Mouse (Mus musculus) CH12.LX (cell line): ENCODE data around the gene Anks1. TPM values are rescaled to one million over a fixed set of nuclear protein-coding genes. Genes with fewer than 3 reads are reported as not detected.

Source experiments
- DNase-seq: peaks from one replicate; pipeline ENCODE4 v3.0.0-alpha.2; 2013; ENCODE audit errors: extremely low read depth
- H3K27ac ChIP-seq: 2 replicates; pipeline ENCODE4 v1.5.1; 2012; ENCODE audit warnings: low read depth, mild to moderate bottlenecking, control low read depth, moderate library complexity; ENCODE audit not compliant: insufficient read depth
- H3K27me3 ChIP-seq: replicated peaks from 2 replicates; pipeline ENCODE3; 2012; ENCODE audit warnings: inconsistent platforms
- H3K36me3 ChIP-seq, 2 experiments: replicated peaks in 1 of 2; 2 replicates each; pipeline versions ENCODE3 to v1.6.1; 2012; ENCODE audit warnings: inconsistent platforms in 1 of 2, low read length in 1 of 2, mild to moderate bottlenecking in 1 of 2, mixed read lengths in 1 of 2, moderate library complexity in 1 of 2; ENCODE audit not compliant: control insufficient read depth in 1 of 2, insufficient read depth in 1 of 2
- H3K4me1 ChIP-seq, 2 experiments: 2 replicates each; pipeline ENCODE4 v1.6.1; 2012; ENCODE audit warnings: inconsistent platforms in 1 of 2, moderate library complexity in 1 of 2; ENCODE audit not compliant: insufficient read depth in 2 of 2, control insufficient read depth in 1 of 2
- H3K4me2 ChIP-seq: 2 replicates; pipeline ENCODE4 v1.6.1; 2012; ENCODE audit warnings: low read depth, mild to moderate bottlenecking, control low read depth; ENCODE audit not compliant: poor library complexity, insufficient read depth, severe bottlenecking
- H3K4me3 ChIP-seq, 3 experiments: fragments of 150-350 bp in 1 of 3; sonication (generic) in 1 of 3; replicated peaks in 1 of 3; 2 replicates each; pipeline versions ENCODE3 to v1.5.1; 2011 to 2012; ENCODE audit warnings: low read depth in 2 of 3, low read length in 2 of 3, mild to moderate bottlenecking in 2 of 3, moderate library complexity in 2 of 3, control low read depth in 1 of 3, improper control_type of control experiment in 1 of 3, inconsistent platforms in 1 of 3, mixed read lengths in 1 of 3; ENCODE audit not compliant: poor library complexity in 1 of 3
- H3K79me2 ChIP-seq: replicated peaks from 2 replicates; pipeline ENCODE4 v1.6.1; 2012; ENCODE audit warnings: mild to moderate bottlenecking, moderate library complexity; ENCODE audit not compliant: control insufficient read depth, poor library complexity, insufficient read depth, severe bottlenecking; ENCODE audit errors: extremely low read depth
- H3K9ac ChIP-seq: 2 replicates; pipeline ENCODE4 v1.6.1; 2012; ENCODE audit warnings: low read depth, mild to moderate bottlenecking, control low read depth, moderate library complexity; ENCODE audit not compliant: insufficient read depth
- H3K9me3 ChIP-seq: replicated peaks from 2 replicates; pipeline ENCODE3; 2012; ENCODE audit warnings: low read length, inconsistent platforms, mixed read lengths
- CHD1 ChIP-seq: IDR thresholded peaks from 2 replicates; pipeline ENCODE4 v1.6.1; 2012; ENCODE audit warnings: low read depth, low read length, improper control_type of control experiment, inconsistent platforms
- CTCF ChIP-seq, 2 experiments: IDR thresholded peaks in 1 of 2; conservative IDR thresholded peaks in 1 of 2; 2 replicates each; pipeline ENCODE4 v1.5.1; 2011 to 2012; ENCODE audit warnings: low read depth in 2 of 2, low read length in 2 of 2, improper control_type of control experiment in 1 of 2, inconsistent platforms in 1 of 2, mild to moderate bottlenecking in 1 of 2, moderate library complexity in 1 of 2
- EP300 ChIP-seq: IDR thresholded peaks from 2 replicates; pipeline ENCODE4 v1.6.1; 2011; ENCODE audit warnings: low read length, improper control_type of control experiment
- ETS1 ChIP-seq: conservative IDR thresholded peaks from 2 replicates; pipeline ENCODE4 v1.6.1; 2012; ENCODE audit warnings: low read depth, mild to moderate bottlenecking, inconsistent platforms, low read length, improper control_type of control experiment, moderate library complexity
- GABPA ChIP-seq: IDR thresholded peaks from 2 replicates; pipeline ENCODE4 v1.6.1; 2012; ENCODE audit warnings: low read depth, low read length, improper control_type of control experiment, inconsistent platforms; ENCODE audit not compliant: insufficient replicate concordance
- HCFC1 ChIP-seq: IDR thresholded peaks from 2 replicates; pipeline ENCODE4 v1.6.1; 2012; ENCODE audit warnings: low read depth, mild to moderate bottlenecking, inconsistent platforms, low read length, improper control_type of control experiment
- IRF4 ChIP-seq: IDR thresholded peaks from 2 replicates; pipeline ENCODE4 v1.6.1; 2014; ENCODE audit warnings: low read depth, mild to moderate bottlenecking, inconsistent platforms, low read length, improper control_type of control experiment
- JUND ChIP-seq: conservative IDR thresholded peaks from 2 replicates; pipeline ENCODE4 v1.6.1; 2011; ENCODE audit warnings: low read depth, low read length, improper control_type of control experiment
- MAX ChIP-seq: IDR thresholded peaks from 2 replicates; pipeline ENCODE4 v1.6.1; 2011; ENCODE audit warnings: low read length, improper control_type of control experiment
- MXI1 ChIP-seq: IDR thresholded peaks from 2 replicates; pipeline ENCODE4 v1.6.1; 2011; ENCODE audit warnings: mild to moderate bottlenecking, low read depth, low read length, improper control_type of control experiment
- NELFE ChIP-seq: IDR thresholded peaks from 2 replicates; pipeline ENCODE4 v1.6.1; 2011; ENCODE audit warnings: low read depth, low read length, improper control_type of control experiment
- NRF1 ChIP-seq: IDR thresholded peaks from 2 replicates; pipeline ENCODE4 v1.6.1; 2014; ENCODE audit warnings: low read depth, mild to moderate bottlenecking, inconsistent platforms, low read length, improper control_type of control experiment, moderate library complexity
- PAX5 ChIP-seq: IDR thresholded peaks from 2 replicates; pipeline ENCODE4 v1.6.1; 2012; ENCODE audit warnings: low read length, inconsistent platforms, mixed read lengths
- POLR2AphosphoS2 ChIP-seq: IDR thresholded peaks from 2 replicates; pipeline ENCODE4 v1.6.1; 2011; ENCODE audit warnings: low read depth, low read length, improper control_type of control experiment
- RAD21 ChIP-seq: IDR thresholded peaks from 2 replicates; pipeline ENCODE4 v1.6.1; 2011; ENCODE audit warnings: low read depth, mild to moderate bottlenecking, low read length, improper control_type of control experiment, moderate library complexity
- SIN3A ChIP-seq: IDR thresholded peaks from 2 replicates; pipeline ENCODE4 v1.6.1; 2012; ENCODE audit warnings: low read length, improper control_type of control experiment, inconsistent platforms
- SMC3 ChIP-seq: IDR thresholded peaks from 2 replicates; pipeline ENCODE4 v1.6.1; 2011; ENCODE audit warnings: low read depth, low read length, improper control_type of control experiment
- TBP ChIP-seq: conservative IDR thresholded peaks from 2 replicates; pipeline ENCODE4 v1.6.1; 2011; ENCODE audit warnings: low read depth, low read length, improper control_type of control experiment
- USF1 ChIP-seq: IDR thresholded peaks from 2 replicates; pipeline ENCODE4 v1.6.1; 2014; ENCODE audit warnings: low read depth, mild to moderate bottlenecking, inconsistent platforms, low read length, improper control_type of control experiment
- ZKSCAN1 ChIP-seq: IDR thresholded peaks from 2 replicates; pipeline ENCODE4 v1.6.1; 2012; ENCODE audit warnings: low read depth, inconsistent platforms, low read length, improper control_type of control experiment, borderline replicate concordance
- dilution Hi-C: fragments of 300-500 bp; cut with MboI; formaldehyde crosslinking; loops from 2 replicates; pipeline ENCODE4 v1.14.3; 2020; ENCODE audit warnings: low sequenced_read_pairs; ENCODE audit not compliant: extremely low pct_unique_long_range_greater_than_20kb, extremely low pct_ligation_motif_present
- in situ Hi-C: fragments of 300-500 bp; cut with MboI; formaldehyde crosslinking; loops from 3 replicates; pipeline ENCODE4 v1.14.3; 2019; ENCODE audit warnings: low sequenced_read_pairs, low pct_ligation_motif_present, low pct_unique_long_range_greater_than_20kb, mixed read lengths
- polyA plus RNA-seq: library from polyadenylated mRNA; unstranded; fragments of >175 nt; gene quantifications from 2 replicates; pipeline ENCODE4 v1.2.1, GENCODE M21; 2012; ENCODE audit warnings: low read depth; ENCODE audit not compliant: insufficient read length
- total RNA-seq, 2 experiments: library from RNA; depleted of rRNA; stranded (reverse); fragments of 300-350 nt in 1 of 2; fragments of >200 nt in 1 of 2; gene quantifications; 2 replicates each; pipeline ENCODE4 v1.2.3; 2012 to 2014

Anks1 gene
- total and polyA plus RNA-seq, 3 experiments: 5.8 to 9.3 (median 9.0) TPM

- Histone ChIP-seq H3K36me3 (peaks cover 0 to 51% of the 10 kb centered on the region in 2 experiments), H3K9me3 (no peaks in the 10 kb centered on the region), H3K9ac (no peak overlapping the region), H3K4me1 (no peaks in the 10 kb centered on the region), H3K4me3 (no peak overlapping the region), H3K27ac (no peak overlapping the region), H3K79me2 (no peaks in the 10 kb centered on the region), H3K27me3 (no peaks in the 10 kb centered on the region), H3K4me2 (no peak overlapping the region)
- dilution Hi-C loops: no loop called here
- in situ Hi-C loops: no loop called here
- no peak for TF ChIP-seq TBP
- no peak for TF ChIP-seq SIN3A
- no peak for TF ChIP-seq NELFE
- no peak for TF ChIP-seq MAX
- TF ChIP-seq GABPA: no peak
- no peak for TF ChIP-seq CTCF (conservative IDR thresholded peaks at IDR 0.05 in 1 of 2, IDR thresholded peaks at IDR 0.05 in 1 of 2; ENCODE audit: low read depth in 2 of 2, low read length in 2 of 2)
- no peak for TF ChIP-seq JUND
- no peak for TF ChIP-seq PAX5
- no peak for TF ChIP-seq HCFC1
- TF ChIP-seq ETS1: no peak
- TF ChIP-seq EP300: no peak
- no peak for DNase-seq
Measured at GRCm38 (mm10) chr17:28036813-28037756, 128.0 kb downstream of the Anks1 start.

DNA sequence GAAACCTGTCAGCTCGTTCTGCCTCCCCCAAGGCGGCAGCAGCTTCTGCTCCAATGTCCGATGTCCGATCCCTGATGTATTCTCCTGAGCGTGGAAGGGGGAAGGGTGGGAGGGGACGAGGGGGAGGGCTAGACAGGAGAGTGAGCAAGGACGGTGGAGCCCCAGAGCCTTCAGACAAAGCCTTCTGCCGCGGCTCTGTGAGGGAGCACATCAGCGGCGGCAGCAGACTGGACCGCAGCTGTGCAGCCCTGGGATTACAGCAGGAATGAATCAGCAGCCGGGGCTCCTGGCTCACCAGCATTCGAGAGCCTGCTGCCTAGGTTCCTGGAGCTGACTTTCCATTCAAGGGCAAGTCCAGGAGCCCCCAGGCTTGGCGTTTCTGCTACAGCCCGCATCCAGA lies 131.5 kb downstream of the Anks1 start:
- Histone ChIP-seq H3K79me2 (no peaks in the 10 kb centered on the region), H3K36me3 (peaks cover 0 to 61% of the 10 kb centered on the region in 2 experiments), H3K4me1 (no peaks in the 10 kb centered on the region), H3K4me3 (no peak overlapping the region), H3K9me3 (no peaks in the 10 kb centered on the region), H3K27me3 (no peaks in the 10 kb centered on the region), H3K9ac (no peak overlapping the region), H3K27ac (no peak overlapping the region), H3K4me2 (no peak overlapping the region)
- dilution Hi-C loops: no loop called here
- in situ Hi-C loops: no loop called here
- DNase-seq: no peak
- TF ChIP-seq IRF4 (no peak), ZKSCAN1 (no peak), RAD21 (no peak), CHD1 (no peak), POLR2AphosphoS2 (no peak), NRF1 (no peak), MXI1 (no peak), SMC3 (no peak), SIN3A (no peak), USF1 (no peak), PAX5 (no peak)
